ENCODE assay signal across 11 mouse cellular contexts in genomic region chr1:189731697-189732096, GRCm38 (mm10). TPM values are rescaled to one million over a fixed set of nuclear protein-coding genes. Genes with fewer than 3 reads are reported as not detected.
A peak's percentile ranks its signal among the peaks of the same experiment; 100 is the strongest.
DNase-seq lines count a peak whose midpoint lies in the region; ATAC-seq and TF ChIP-seq lines count a peak whose summit lies in the region.
"Had no signal": no experiment of that assay in that cellular context is flagged by ENCODE, and none has a peak within 500 bp of the region (broad histone marks: within the 10 kb centered on the region; RNA-seq: fewer than 3 reads in every experiment).

No protein-coding gene starts in this region.

- TF ChIP-seq CTCF in kidney, postnatal 0 days (IDR thresholded peaks at IDR 0.05; ENCODE audit: low read depth) = no peak
- TF ChIP-seq CTCF in left cerebral cortex, adult 2 months (IDR thresholded peaks at IDR 0.05) = no peak

- H3K27ac ChIP-seq in forebrain, embryonic 10.5 days = 0 out of 2 replicates have a peak overlapping the region, but pooled peaks have one; percentile 35
- no peak overlapping the region for H3K27ac ChIP-seq in forebrain, embryonic 11.5 days (ENCODE audit: low read depth, low read length)
- H3K27ac ChIP-seq in kidney, postnatal 0 days = no peak overlapping the region; the same call in 1 of the 2 replicates
- peak overlapping the region; percentile 43; the same call in 1 of the 2 replicates for H3K27ac ChIP-seq in limb, embryonic 15.5 days
- H3K27ac ChIP-seq in left cerebral cortex, adult 2 months = no peak overlapping the region
- H3K27ac ChIP-seq: hindbrain, embryonic 10.5 days had no signal

- no peak for DNase-seq in forebrain, embryonic 10.5 days (ENCODE audit: extremely low spot score, low spot score)
- no peak for DNase-seq in forebrain, embryonic 11.5 days (ENCODE audit: low spot score)
- no peak for DNase-seq in kidney, postnatal 0 days (ENCODE audit: low spot score)
- DNase-seq in kidney, postnatal 10 days = no peak
- peak; percentile 78 for DNase-seq in fat pad, adult 2 months (ENCODE audit: extremely low read depth, low read depth, low spot score)
- DNase-seq in left cerebral cortex, adult 2 months (ENCODE audit: extremely low spot score in 1 of 2, low spot score in 2 of 2) = no peak
- DNase-seq in cerebellum, adult 18-20 months = no peak
- DNase-seq: liver; thymus, postnatal 36 days had no signal

- H3K36me3 ChIP-seq in forebrain, embryonic 10.5 days (replicated peaks) = no peaks in the 10 kb centered on the region
- H3K36me3 ChIP-seq in forebrain, embryonic 11.5 days (ENCODE audit: control insufficient read depth, insufficient read depth, low read length) = no peaks in the 10 kb centered on the region
- H3K36me3 ChIP-seq in kidney, postnatal 0 days (ENCODE audit: insufficient read depth, low read length) = no peaks in the 10 kb centered on the region
- no peaks in the 10 kb centered on the region; the same call in 1 of the 2 replicates for H3K36me3 ChIP-seq in limb, embryonic 15.5 days
- H3K36me3 ChIP-seq: hindbrain, embryonic 10.5 days had no signal

- intact Hi-C loops in left cerebral cortex, adult 2 months (cut with DNase I) = no loop called here

- H3K9ac ChIP-seq in forebrain, embryonic 11.5 days (ENCODE audit: low read length) = no peak overlapping the region
- H3K9ac ChIP-seq in kidney, postnatal 0 days (ENCODE audit: low read depth, low read length) = 0 out of 2 replicates have a peak overlapping the region, but pooled peaks have one; percentile 27
- no peak overlapping the region for H3K9ac ChIP-seq in limb, embryonic 15.5 days

- H3K9me3 ChIP-seq in forebrain, embryonic 10.5 days = no peaks in the 10 kb centered on the region
- H3K9me3 ChIP-seq in forebrain, embryonic 11.5 days (ENCODE audit: control insufficient read depth, low read length) = no peaks in the 10 kb centered on the region
- H3K9me3 ChIP-seq in kidney, postnatal 0 days (replicated peaks; ENCODE audit: low read length) = no peaks in the 10 kb centered on the region
- no peaks in the 10 kb centered on the region for H3K9me3 ChIP-seq in limb, embryonic 15.5 days
- H3K9me3 ChIP-seq: hindbrain, embryonic 10.5 days had no signal

- H3K4me2 ChIP-seq in forebrain, embryonic 11.5 days (ENCODE audit: low read depth, low read length, severe bottlenecking) = no peak overlapping the region
- H3K4me2 ChIP-seq in kidney, postnatal 0 days (ENCODE audit: low read length) = peak overlapping the region; percentile 71
- 0 out of 2 replicates have a peak overlapping the region, but pooled peaks have one; percentile 10 for H3K4me2 ChIP-seq in limb, embryonic 15.5 days

- no peak overlapping the region for H3K4me3 ChIP-seq in forebrain, embryonic 10.5 days
- H3K4me3 ChIP-seq in forebrain, embryonic 11.5 days (ENCODE audit: low read depth, low read length) = no peak overlapping the region
- H3K4me3 ChIP-seq in kidney, postnatal 0 days (replicated peaks; ENCODE audit: low read depth, low read length) = no peak overlapping the region
- H3K4me3 ChIP-seq in limb, embryonic 15.5 days = no peak overlapping the region
- H3K4me3 ChIP-seq in left cerebral cortex, adult 2 months = no peak overlapping the region
- H3K4me3 ChIP-seq: hindbrain, embryonic 10.5 days had no signal

- H3K4me1 ChIP-seq in forebrain, embryonic 10.5 days = peaks cover 56% of the 10 kb centered on the region
- peaks cover 7% of the 10 kb centered on the region for H3K4me1 ChIP-seq in forebrain, embryonic 11.5 days (replicated peaks; ENCODE audit: control insufficient read depth, insufficient read depth, low read length)
- H3K4me1 ChIP-seq in kidney, postnatal 0 days (replicated peaks; ENCODE audit: insufficient read depth, low read length) = peaks cover 19% of the 10 kb centered on the region
- peaks cover 47% of the 10 kb centered on the region for H3K4me1 ChIP-seq in limb, embryonic 15.5 days

- H3K27me3 ChIP-seq in forebrain, embryonic 10.5 days (ENCODE audit: poor library complexity, severe bottlenecking) = peaks cover 56% of the 10 kb centered on the region
- peaks cover 8% of the 10 kb centered on the region for H3K27me3 ChIP-seq in forebrain, embryonic 11.5 days (ENCODE audit: control insufficient read depth, insufficient read depth, low read length)
- no peaks in the 10 kb centered on the region for H3K27me3 ChIP-seq in kidney, postnatal 0 days (ENCODE audit: insufficient read depth, low read length)
- H3K27me3 ChIP-seq in limb, embryonic 15.5 days = no peaks in the 10 kb centered on the region

- ATAC-seq in forebrain, embryonic 11.5 days (replicated peaks; ENCODE audit: low FRiP score) = no peak
- no peak for ATAC-seq in kidney, postnatal 0 days (replicated peaks; ENCODE audit: low FRiP score, low read depth)
- ATAC-seq in limb, embryonic 15.5 days (ENCODE audit: insufficient number of reproducible peaks, low FRiP score, low TSS enrichment, low read depth) = no peak

- 79% methylated on average over 10 of the region's 10 CpGs for WGBS in forebrain, embryonic 10.5 days
- WGBS in forebrain, embryonic 11.5 days = 79% methylated on average over 10 of the region's 10 CpGs
- WGBS in kidney, postnatal 0 days = 58% methylated on average over 10 of the region's 10 CpGs
- 55% methylated on average over 10 of the region's 10 CpGs for WGBS in limb, embryonic 15.5 days

RNA-seq across cellular contexts. Expression of gene Ptpn14, which starts 3.6 kb away (rescaled TPM):
- 4.9 and 5.6 TPM in 2 replicates for polyA plus RNA-seq in forebrain, embryonic 10.5 days (2016; fragmentation: Nextera tagmentation; extraction: Ambion mirVana)
- 4.5 and 5.1 TPM in 2 replicates for polyA plus RNA-seq in forebrain, embryonic 11.5 days (2014; fragmentation: Nextera tagmentation; extraction: Ambion mirVana)
- 11.1 and 11.6 TPM in 2 replicates for polyA plus RNA-seq in kidney, postnatal 0 days (2015; fragmentation: Nextera tagmentation; extraction: Ambion mirVana)
- 11.8 and 12.9 TPM in 2 replicates for polyA plus RNA-seq in limb, embryonic 15.5 days (2015; fragmentation: Nextera tagmentation; extraction: Ambion mirVana)
- total RNA-seq in left cerebral cortex, adult 2 months (2021) = 10 to 100 TPM; 13.2 to 13.9 TPM

RNA-seq across cellular contexts. Expression of gene Cenpf, which starts 43.8 kb away (rescaled TPM):
- polyA plus RNA-seq in forebrain, embryonic 10.5 days (2016; fragmentation: Nextera tagmentation; extraction: Ambion mirVana) = 131 and 136 TPM in 2 replicates
- polyA plus RNA-seq in forebrain, embryonic 11.5 days (2014; fragmentation: Nextera tagmentation; extraction: Ambion mirVana) = 127 and 150 TPM in 2 replicates
- polyA plus RNA-seq in kidney, postnatal 0 days (2015; fragmentation: Nextera tagmentation; extraction: Ambion mirVana) = 42.1 and 42.5 TPM in 2 replicates
- polyA plus RNA-seq in limb, embryonic 15.5 days (2015; fragmentation: Nextera tagmentation; extraction: Ambion mirVana) = 65.1 and 65.8 TPM in 2 replicates
- total RNA-seq in left cerebral cortex, adult 2 months (2021) = under 1 TPM; 0.37 to 0.84 TPM

Comparison
In these comparisons a context has a peak if more than half of its experiments do, and no peak if none do; other contexts are left out.
1. H3K27ac ChIP-seq: peak in forebrain, embryonic 10.5 days (single experiment) and limb, embryonic 15.5 days (single experiment); none in forebrain, embryonic 11.5 days (single experiment), kidney, postnatal 0 days (single experiment) and left cerebral cortex, adult 2 months (single experiment).